Mouse (Mus musculus): ENCODE measurements around the gene Treh.
"Not testable (repeated sequence)": the region's sequence is repeated elsewhere in the genome, so short reads cannot be mapped to it uniquely, and the experiment has no call there.

The Treh gene

GRCm38 (mm10) chr9:44673005-44673404 lies at the start of gene Treh:
Gene Treh, plus strand, starts transcription at chr9:44673233.
- DNase-seq (ENCODE audit: low spot score in 2 of 2) = no peak

- no peak for DNase-seq (ENCODE audit: low spot score in 2 of 2)
These were observed 48.6 kb upstream of the Treh start for GRCm38 (mm10) chr9:44624390-44624789.

GRCm38 (mm10) chr9:44626268-44626667 lies 46.8 kb upstream of the Treh start:
- no peak for DNase-seq (ENCODE audit: low spot score in 2 of 2)

- DNase-seq (ENCODE audit: low spot score in 2 of 2) = peak in 1 of 2 experiments; percentile 57
These were observed 35.4 kb upstream of the Treh start for GRCm38 (mm10) chr9:44637551-44638169.

- not testable (repeated sequence) for DNase-seq (ENCODE audit: low spot score in 2 of 2)
These were observed 34.3 kb upstream of the Treh start for GRCm38 (mm10) chr9:44638726-44639125.

GRCm38 (mm10) chr9:44640028-44640427 lies 33.0 kb upstream of the Treh start:
- not testable (repeated sequence) for DNase-seq (ENCODE audit: low spot score in 2 of 2)

- no peak for DNase-seq (ENCODE audit: low spot score in 2 of 2)
These were observed 32.2 kb upstream of the Treh start for GRCm38 (mm10) chr9:44640646-44641357.

GRCm38 (mm10) chr9:44641616-44642015 lies 31.4 kb upstream of the Treh start:
- DNase-seq (ENCODE audit: low spot score in 2 of 2) = no peak

- DNase-seq (ENCODE audit: low spot score in 2 of 2) = no peak
These were observed 29.9 kb upstream of the Treh start for GRCm38 (mm10) chr9:44643103-44643502.

GRCm38 (mm10) chr9:44644186-44644585 lies 28.8 kb upstream of the Treh start:
- no peak for DNase-seq (ENCODE audit: low spot score in 2 of 2)

- DNase-seq (ENCODE audit: low spot score in 2 of 2) = no peak
These were observed 27.6 kb upstream of the Treh start for GRCm38 (mm10) chr9:44645481-44645880.

- no peak for DNase-seq (ENCODE audit: low spot score in 2 of 2)
These were observed 27.1 kb upstream of the Treh start for GRCm38 (mm10) chr9:44645924-44646323.

- DNase-seq (ENCODE audit: low spot score in 2 of 2) = no peak
These were observed 26.7 kb upstream of the Treh start for GRCm38 (mm10) chr9:44646366-44646765.

- no peak for DNase-seq (ENCODE audit: low spot score in 2 of 2)
These were observed 26.0 kb upstream of the Treh start for GRCm38 (mm10) chr9:44647026-44647425.

GRCm38 (mm10) chr9:44647656-44648055 lies 25.4 kb upstream of the Treh start:
- DNase-seq (ENCODE audit: low spot score in 2 of 2) = no peak

- DNase-seq (ENCODE audit: low spot score in 2 of 2) = no peak
These were observed 24.2 kb upstream of the Treh start for GRCm38 (mm10) chr9:44648881-44649281.

GRCm38 (mm10) chr9:44652027-44652426 lies 21.0 kb upstream of the Treh start:
- peak; percentile 67 to 75 for DNase-seq (ENCODE audit: low spot score in 2 of 2)

GRCm38 (mm10) chr9:44653896-44654295 lies 19.1 kb upstream of the Treh start:
- DNase-seq (ENCODE audit: low spot score in 2 of 2) = no peak

GRCm38 (mm10) chr9:44655098-44656066 lies 17.7 kb upstream of the Treh start:
- peak in 1 of 2 experiments; percentile 39 for DNase-seq (ENCODE audit: low spot score in 2 of 2)

GRCm38 (mm10) chr9:44663706-44664105 lies 9.3 kb upstream of the Treh start:
- no peak for DNase-seq (ENCODE audit: low spot score in 2 of 2)

- no peak for DNase-seq (ENCODE audit: low spot score in 2 of 2)
These were observed 1.6 kb upstream of the Treh start for GRCm38 (mm10) chr9:44671416-44671815.

- no peak for DNase-seq (ENCODE audit: low spot score in 2 of 2)
These were observed 655 bp upstream of the Treh start for GRCm38 (mm10) chr9:44672291-44672865.
